Mouse (Mus musculus): ENCODE data around the gene Ttc17.

DNA sequence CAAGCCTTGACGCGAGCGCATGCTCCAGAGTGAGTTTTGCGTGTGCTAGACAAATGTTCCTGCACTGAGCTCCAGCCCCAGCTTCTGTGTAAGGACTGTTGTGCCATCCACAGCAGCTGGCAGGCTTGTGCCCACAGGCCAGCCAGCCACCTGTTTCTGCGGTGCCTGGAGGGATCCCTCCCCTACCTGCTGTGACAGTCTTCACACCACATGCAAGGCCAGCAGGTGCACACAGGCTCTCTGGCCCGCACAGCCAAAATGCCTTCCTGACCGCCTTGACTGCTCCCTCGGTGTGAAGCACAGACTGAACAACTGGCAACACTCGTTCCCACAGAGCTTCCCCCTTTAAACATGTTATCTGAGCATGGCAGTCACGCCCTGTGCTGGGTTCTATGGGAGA is 102.5 kb downstream of the Ttc17 start:
- TF ChIP-seq POLR2A (IDR thresholded peaks at IDR 0.05; ENCODE audit: borderline replicate concordance, extremely low read depth, low read depth, low read length) (no peak), CTCF (IDR thresholded peaks at IDR 0.05; ENCODE audit: insufficient read depth, low read length) (no peak)

Measured in lung, adult 2 months (tissue).